Mouse (Mus musculus) erythroblast, embryonic 14.5 days (primary cell): Measurements from ENCODE around the gene Sox12. TPM values are rescaled to one million over a fixed set of nuclear protein-coding genes. Genes with fewer than 3 reads are reported as not detected.
A peak's percentile ranks its signal among the peaks of the same experiment; 100 is the strongest.
"Not testable (repeated sequence)": the region's sequence is repeated elsewhere in the genome, so short reads cannot be mapped to it uniquely, and the experiment has no call there.

Experiments used
- H3K27me3 ChIP-seq: 2 replicates; pipeline ENCODE4 v1.6.1; 2012; ENCODE audit warnings: inconsistent platforms; ENCODE audit not compliant: control insufficient read depth
- H3K36me3 ChIP-seq: 2 replicates; pipeline ENCODE4 v1.6.1; 2012; ENCODE audit warnings: mild to moderate bottlenecking, inconsistent platforms; ENCODE audit not compliant: control insufficient read depth
- H3K4me1 ChIP-seq: 2 replicates; pipeline ENCODE4 v1.6.1; 2012; ENCODE audit warnings: inconsistent platforms; ENCODE audit not compliant: control insufficient read depth
- H3K4me3 ChIP-seq: replicated peaks from 2 replicates; pipeline ENCODE3; 2012; ENCODE audit warnings: moderate library complexity, mild to moderate bottlenecking, inconsistent platforms
- H3K9me3 ChIP-seq: 2 replicates; pipeline ENCODE4 v1.6.1; 2012; ENCODE audit warnings: low read length, inconsistent platforms, mixed read lengths; ENCODE audit not compliant: control insufficient read depth
- GATA1 ChIP-seq: IDR thresholded peaks from 2 replicates; pipeline ENCODE4 v1.6.1; 2012; ENCODE audit warnings: low read length, inconsistent platforms, mixed read lengths
- TAL1 ChIP-seq: IDR thresholded peaks from 3 replicates; pipeline ENCODE4 v1.6.1; 2012; ENCODE audit warnings: low read length, inconsistent platforms, mixed read lengths
- polyA plus RNA-seq: library from polyadenylated mRNA; stranded (reverse); fragments of >175 nt; gene quantifications from 2 replicates; pipeline ENCODE4 v1.2.3, GENCODE M21; 2012

Sox12 gene
- polyA plus RNA-seq = 1.4 and 2.3 TPM in 2 replicates

- Histone ChIP-seq H3K4me3 (peak within 1 kb of the TSS; percentile 81), H3K9me3 (no peaks in the 10 kb centered on the region), H3K4me1 (peaks cover 64% of the 10 kb centered on the region), H3K36me3 (no peaks in the 10 kb centered on the region), H3K27me3 (no peaks in the 10 kb centered on the region)
- TF ChIP-seq TAL1 = no peak
- TF ChIP-seq GATA1 = no peak
Measured at GRCm38 (mm10) chr2:152397680-152398435, at the start of gene Sox12. TSS of gene Sox12 (minus strand) at chr2:152398063.

GRCm38 (mm10) chr2:152447461-152447860, 49.6 kb upstream of the Sox12 start:
- TF ChIP-seq GATA1 (no peak), TAL1 (no peak)
- no peak overlapping the region for H3K4me3 ChIP-seq
- no peaks in the 10 kb centered on the region for H3K27me3 ChIP-seq
- H3K36me3 ChIP-seq = no peaks in the 10 kb centered on the region
- peaks cover 3% of the 10 kb centered on the region for H3K4me1 ChIP-seq
- H3K9me3 ChIP-seq = no peaks in the 10 kb centered on the region

DNA sequence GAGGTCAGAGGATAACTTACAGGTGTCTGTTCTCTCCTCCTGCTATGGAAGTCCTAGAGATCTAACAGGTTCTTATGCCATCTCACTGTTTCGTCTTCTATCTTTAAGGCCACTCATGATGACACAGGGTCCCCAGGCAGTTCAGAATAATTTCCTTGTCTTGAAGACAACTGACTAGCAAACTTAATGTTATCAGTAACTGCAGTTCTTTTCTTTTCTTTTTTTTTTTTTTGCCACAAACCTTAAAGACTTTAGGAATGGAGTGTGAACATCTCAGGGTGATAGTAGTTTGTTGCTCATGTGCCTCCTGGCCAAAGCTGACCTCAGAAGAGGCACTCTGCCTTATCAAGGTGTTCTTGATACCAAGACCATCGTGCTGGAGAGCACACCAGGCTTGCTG, 48.8 kb upstream of the Sox12 start:
- TF ChIP-seq GATA1 = no peak
- Histone ChIP-seq H3K36me3 (no peaks in the 10 kb centered on the region), H3K4me1 (peaks cover 3% of the 10 kb centered on the region), H3K27me3 (no peaks in the 10 kb centered on the region), H3K4me3 (no peak overlapping the region), H3K9me3 (no peaks in the 10 kb centered on the region)

GRCm38 (mm10) chr2:152443281-152443680, 45.4 kb upstream of the Sox12 start:
- Histone ChIP-seq H3K36me3 (no peaks in the 10 kb centered on the region), H3K4me3 (no peak overlapping the region), H3K4me1 (peaks cover 3% of the 10 kb centered on the region), H3K27me3 (no peaks in the 10 kb centered on the region), H3K9me3 (no peaks in the 10 kb centered on the region)
- TF ChIP-seq GATA1 (no peak), TAL1 (no peak)

- no peaks in the 10 kb centered on the region for H3K27me3 ChIP-seq
- no peaks in the 10 kb centered on the region for H3K36me3 ChIP-seq
- no peak for TF ChIP-seq TAL1
- no peak for TF ChIP-seq GATA1
Measured at GRCm38 (mm10) chr2:152442322-152442721, 44.5 kb upstream of the Sox12 start.

GRCm38 (mm10) chr2:152439833-152440232, 42.0 kb upstream of the Sox12 start:
- H3K4me3 ChIP-seq = no peak overlapping the region
- H3K4me1 ChIP-seq = peaks cover 9% of the 10 kb centered on the region
- H3K27me3 ChIP-seq = no peaks in the 10 kb centered on the region
- TF ChIP-seq TAL1 (no peak), GATA1 (no peak)
- H3K36me3 ChIP-seq = no peaks in the 10 kb centered on the region
- no peaks in the 10 kb centered on the region for H3K9me3 ChIP-seq

More at GRCm38 (mm10) chr2:152442322-152442721, 44.5 kb upstream of the Sox12 start:
- no peaks in the 10 kb centered on the region for H3K9me3 ChIP-seq
- H3K4me1 ChIP-seq = peaks cover 6% of the 10 kb centered on the region
- no peak overlapping the region for H3K4me3 ChIP-seq

GRCm38 (mm10) chr2:152438963-152439362, 41.1 kb upstream of the Sox12 start:
- TF ChIP-seq GATA1 (no peak), TAL1 (no peak)
- Histone ChIP-seq H3K4me1 (peaks cover 9% of the 10 kb centered on the region), H3K9me3 (no peaks in the 10 kb centered on the region), H3K27me3 (no peaks in the 10 kb centered on the region), H3K4me3 (no peak overlapping the region), H3K36me3 (no peaks in the 10 kb centered on the region)

- Histone ChIP-seq H3K27me3 (no peaks in the 10 kb centered on the region), H3K9me3 (no peaks in the 10 kb centered on the region), H3K4me1 (peaks cover 9% of the 10 kb centered on the region), H3K4me3 (peak overlapping the region; percentile 60), H3K36me3 (no peaks in the 10 kb centered on the region)
- TF ChIP-seq GATA1 (no peak), TAL1 (no peak)
Measured at GRCm38 (mm10) chr2:152436983-152437860, 39.4 kb upstream of the Sox12 start.

DNA sequence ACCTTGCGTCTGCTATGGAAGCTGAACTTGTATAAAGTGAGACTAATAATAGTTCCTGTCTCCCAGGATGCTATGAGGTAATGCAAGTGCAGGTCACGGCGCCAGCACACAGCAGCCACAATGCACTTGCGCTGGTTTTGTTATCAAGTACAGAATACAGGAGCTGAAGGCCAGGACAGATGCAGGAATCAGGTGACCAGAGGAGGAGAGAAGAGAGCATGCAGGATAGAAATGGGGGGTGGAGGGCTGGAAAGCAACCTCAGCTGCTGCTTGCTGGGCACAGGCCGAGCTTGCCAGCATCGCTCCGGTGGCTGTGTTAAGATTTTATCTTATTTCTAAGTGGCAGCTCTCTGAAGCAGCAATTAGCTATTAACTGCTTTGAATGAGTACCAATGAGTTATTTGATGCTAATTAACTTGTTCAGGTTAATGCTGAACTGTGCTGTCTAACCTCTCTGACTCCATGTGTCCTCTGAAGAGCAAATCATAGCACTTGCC, 38.6 kb upstream of the Sox12 start:
- H3K36me3 ChIP-seq = no peaks in the 10 kb centered on the region
- no peaks in the 10 kb centered on the region for H3K27me3 ChIP-seq
- no peak overlapping the region for H3K4me3 ChIP-seq
- H3K4me1 ChIP-seq = peaks cover 9% of the 10 kb centered on the region
- H3K9me3 ChIP-seq = no peaks in the 10 kb centered on the region
- TF ChIP-seq TAL1 = no peak
- no peak for TF ChIP-seq GATA1

DNA sequence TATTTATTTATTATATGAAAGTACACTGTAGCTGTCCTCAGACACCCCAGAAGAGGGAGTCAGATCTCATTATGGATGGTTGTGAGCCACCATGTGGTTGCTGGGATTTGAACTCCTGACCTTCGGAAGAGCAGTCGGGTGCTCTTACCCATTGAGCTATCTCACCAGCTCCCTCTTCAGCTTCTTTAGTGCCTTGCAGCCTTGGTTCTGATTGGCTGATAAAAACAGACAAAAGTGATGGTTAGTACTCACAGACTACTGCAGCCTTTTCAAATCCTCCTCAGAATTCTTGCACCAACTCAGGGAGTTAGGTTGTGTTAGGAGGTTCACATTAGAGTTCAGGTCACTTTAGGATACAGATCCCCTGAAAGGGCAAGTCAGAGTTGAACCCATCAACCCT, 30.6 kb upstream of the Sox12 start:
- not testable (repeated sequence) for H3K4me1 ChIP-seq, H3K4me3 ChIP-seq, H3K9me3 ChIP-seq, H3K36me3 ChIP-seq, H3K27me3 ChIP-seq
